Mouse (Mus musculus): Measurements from ENCODE around the gene Slc16a5. TPM values are rescaled to one million over a fixed set of nuclear protein-coding genes. Genes with fewer than 3 reads are reported as not detected.
A peak's percentile ranks its signal among the peaks of the same experiment; 100 is the strongest.

Slc16a5 gene
- polyA plus RNA-seq, 1 experiment from 2014 or later = 0.51 TPM

GRCm38 (mm10) chr11:115512407-115513183, 50.3 kb downstream of the Slc16a5 start:
- H3K9me3 ChIP-seq (replicated peaks; ENCODE audit: control insufficient read depth, low read length) = no peaks in the 10 kb centered on the region
- no peaks in the 10 kb centered on the region for H3K36me3 ChIP-seq (ENCODE audit: control insufficient read depth, insufficient read depth)
- peak overlapping the region; percentile 88 for H3K4me2 ChIP-seq (ENCODE audit: low read depth, low read length)
- 21% methylated on average over 8 of the region's 8 CpGs for WGBS (ENCODE audit: insufficient replicate concordance)
- peaks cover 55% of the 10 kb centered on the region for H3K4me1 ChIP-seq (ENCODE audit: control insufficient read depth, low read depth, low read length)
- H3K4me3 ChIP-seq (ENCODE audit: low read depth, low read length) = peak overlapping the region; percentile 94
- ATAC-seq (ENCODE audit: low read depth) = no peak
- H3K9ac ChIP-seq (ENCODE audit: low read depth, low read length) = peak overlapping the region; percentile 89
- H3K27ac ChIP-seq (ENCODE audit: low read length) = peak overlapping the region; percentile 94
- no peaks in the 10 kb centered on the region for H3K27me3 ChIP-seq (ENCODE audit: control insufficient read depth, insufficient read depth, low read depth, low read length)

GRCm38 (mm10) chr11:115513271-115514237, 51.3 kb downstream of the Slc16a5 start:
- Histone ChIP-seq H3K9ac (ENCODE audit: low read depth, low read length) (peak overlapping the region; percentile 89), H3K27ac (ENCODE audit: low read length) (peak overlapping the region; percentile 94), H3K36me3 (ENCODE audit: control insufficient read depth, insufficient read depth) (no peaks in the 10 kb centered on the region), H3K4me3 (ENCODE audit: low read depth, low read length) (peak overlapping the region; percentile 94), H3K4me2 (ENCODE audit: low read depth, low read length) (peak overlapping the region; percentile 88), H3K9me3 (replicated peaks; ENCODE audit: control insufficient read depth, low read length) (no peaks in the 10 kb centered on the region), H3K27me3 (ENCODE audit: control insufficient read depth, insufficient read depth, low read depth, low read length) (no peaks in the 10 kb centered on the region), H3K4me1 (ENCODE audit: control insufficient read depth, low read depth, low read length) (peaks cover 45% of the 10 kb centered on the region)
- ATAC-seq (ENCODE audit: low read depth) = peak; percentile 49
- under 1% methylated on average over 57 of the region's 57 CpGs for WGBS (ENCODE audit: insufficient replicate concordance)

- peak within 1 kb of the TSS; percentile 89 for H3K9ac ChIP-seq (ENCODE audit: low read depth, low read length)
- H3K9me3 ChIP-seq (replicated peaks; ENCODE audit: control insufficient read depth, low read length) = no peaks in the 10 kb centered on the region
- no peaks in the 10 kb centered on the region for H3K36me3 ChIP-seq (ENCODE audit: control insufficient read depth, insufficient read depth)
- WGBS (ENCODE audit: insufficient replicate concordance) = 0% methylated on average over 24 of the region's 24 CpGs
- H3K4me1 ChIP-seq (ENCODE audit: control insufficient read depth, low read depth, low read length) = peaks cover 39% of the 10 kb centered on the region
- peak within 1 kb of the TSS; percentile 94 for H3K27ac ChIP-seq (ENCODE audit: low read length)
- ATAC-seq (ENCODE audit: low read depth) = peak; percentile 89
- peak within 1 kb of the TSS; percentile 88 for H3K4me2 ChIP-seq (ENCODE audit: low read depth, low read length)
- H3K27me3 ChIP-seq (ENCODE audit: control insufficient read depth, insufficient read depth, low read depth, low read length) = no peaks in the 10 kb centered on the region
- H3K4me3 ChIP-seq (ENCODE audit: low read depth, low read length) = peak within 1 kb of the TSS; percentile 94
These were observed 52.0 kb downstream of the Slc16a5 start, which contains the start of gene Jpt1 for GRCm38 (mm10) chr11:115514238-115514663. TSS of gene Jpt1 (minus strand) at chr11:115514387.

GRCm38 (mm10) chr11:115515021-115515420, 52.7 kb downstream of the Slc16a5 start:
- Histone ChIP-seq H3K4me3 (ENCODE audit: low read depth, low read length) (no peak overlapping the region), H3K4me1 (ENCODE audit: control insufficient read depth, low read depth, low read length) (peaks cover 31% of the 10 kb centered on the region), H3K9ac (ENCODE audit: low read depth, low read length) (no peak overlapping the region), H3K27me3 (ENCODE audit: control insufficient read depth, insufficient read depth, low read depth, low read length) (no peaks in the 10 kb centered on the region), H3K9me3 (replicated peaks; ENCODE audit: control insufficient read depth, low read length) (no peaks in the 10 kb centered on the region), H3K36me3 (ENCODE audit: control insufficient read depth, insufficient read depth) (no peaks in the 10 kb centered on the region), H3K4me2 (ENCODE audit: low read depth, low read length) (no peak overlapping the region), H3K27ac (ENCODE audit: low read length) (no peak overlapping the region)
- 62% methylated on average over 6 of the region's 6 CpGs for WGBS (ENCODE audit: insufficient replicate concordance)
- no peak for ATAC-seq (ENCODE audit: low read depth)

- Histone ChIP-seq H3K27me3 (ENCODE audit: control insufficient read depth, insufficient read depth, low read depth, low read length) (no peaks in the 10 kb centered on the region), H3K4me1 (ENCODE audit: control insufficient read depth, low read depth, low read length) (peaks cover 12% of the 10 kb centered on the region), H3K27ac (ENCODE audit: low read length) (no peak overlapping the region), H3K9ac (ENCODE audit: low read depth, low read length) (no peak overlapping the region), H3K36me3 (ENCODE audit: control insufficient read depth, insufficient read depth) (no peaks in the 10 kb centered on the region), H3K4me3 (ENCODE audit: low read depth, low read length) (no peak overlapping the region), H3K9me3 (replicated peaks; ENCODE audit: control insufficient read depth, low read length) (no peaks in the 10 kb centered on the region), H3K4me2 (ENCODE audit: low read depth, low read length) (no peak overlapping the region)
- ATAC-seq (ENCODE audit: low read depth) = no peak
- WGBS (ENCODE audit: insufficient replicate concordance) = 69% methylated on average over 5 of the region's 5 CpGs
These were observed 54.7 kb downstream of the Slc16a5 start for GRCm38 (mm10) chr11:115516942-115517341.

- no peak overlapping the region for H3K9ac ChIP-seq (ENCODE audit: low read depth, low read length)
- H3K9me3 ChIP-seq (replicated peaks; ENCODE audit: control insufficient read depth, low read length) = no peaks in the 10 kb centered on the region
- H3K4me1 ChIP-seq (ENCODE audit: control insufficient read depth, low read depth, low read length) = peaks cover 2% of the 10 kb centered on the region
- no peak overlapping the region for H3K4me2 ChIP-seq (ENCODE audit: low read depth, low read length)
- no peak overlapping the region for H3K27ac ChIP-seq (ENCODE audit: low read length)
- no peak for ATAC-seq (ENCODE audit: low read depth)
- H3K4me3 ChIP-seq (ENCODE audit: low read depth, low read length) = no peak overlapping the region
- no peaks in the 10 kb centered on the region for H3K27me3 ChIP-seq (ENCODE audit: control insufficient read depth, insufficient read depth, low read depth, low read length)
- H3K36me3 ChIP-seq (ENCODE audit: control insufficient read depth, insufficient read depth) = 0 out of 2 replicates have a peak, but pooled peaks cover under 1% of the 10 kb centered on the region
- 66% methylated on average over 9 of the region's 9 CpGs for WGBS (ENCODE audit: insufficient replicate concordance)
These were observed 56.4 kb downstream of the Slc16a5 start for GRCm38 (mm10) chr11:115518693-115519092.

- Histone ChIP-seq H3K9ac (ENCODE audit: low read depth, low read length) (no peak overlapping the region), H3K4me3 (ENCODE audit: low read depth, low read length) (no peak overlapping the region), H3K36me3 (ENCODE audit: control insufficient read depth, insufficient read depth) (peaks cover 8% of the 10 kb centered on the region), H3K9me3 (replicated peaks; ENCODE audit: control insufficient read depth, low read length) (no peaks in the 10 kb centered on the region), H3K27me3 (ENCODE audit: control insufficient read depth, insufficient read depth, low read depth, low read length) (no peaks in the 10 kb centered on the region), H3K4me1 (ENCODE audit: control insufficient read depth, low read depth, low read length) (peaks cover 2% of the 10 kb centered on the region), H3K4me2 (ENCODE audit: low read depth, low read length) (no peak overlapping the region), H3K27ac (ENCODE audit: low read length) (no peak overlapping the region)
- no peak for ATAC-seq (ENCODE audit: low read depth)
- 58% methylated on average over 3 of the region's 3 CpGs for WGBS (ENCODE audit: insufficient replicate concordance)
These were observed 57.3 kb downstream of the Slc16a5 start for GRCm38 (mm10) chr11:115519581-115519980.

GRCm38 (mm10) chr11:115520218-115520617, 57.9 kb downstream of the Slc16a5 start:
- H3K27ac ChIP-seq (ENCODE audit: low read length) = no peak overlapping the region
- H3K4me2 ChIP-seq (ENCODE audit: low read depth, low read length) = no peak overlapping the region
- no peak overlapping the region for H3K4me3 ChIP-seq (ENCODE audit: low read depth, low read length)
- no peak for ATAC-seq (ENCODE audit: low read depth)
- H3K9ac ChIP-seq (ENCODE audit: low read depth, low read length) = no peak overlapping the region
- no peaks in the 10 kb centered on the region for H3K9me3 ChIP-seq (replicated peaks; ENCODE audit: control insufficient read depth, low read length)
- 93% methylated on average over 2 of the region's 2 CpGs for WGBS (ENCODE audit: insufficient replicate concordance)
- peaks cover 12% of the 10 kb centered on the region for H3K36me3 ChIP-seq (ENCODE audit: control insufficient read depth, insufficient read depth)
- H3K27me3 ChIP-seq (ENCODE audit: control insufficient read depth, insufficient read depth, low read depth, low read length) = no peaks in the 10 kb centered on the region
- H3K4me1 ChIP-seq (ENCODE audit: control insufficient read depth, low read depth, low read length) = no peaks in the 10 kb centered on the region; the same call in 1 of the 2 replicates
